Mouse (Mus musculus) embryonic stem cell, embryonic (primary cell): Measurements from ENCODE around the gene Btbd11.

Source experiments
- CTCF ChIA-PET, 4 experiments: fragments of 300-600 bp in 2 of 4; fragments of 350-600 bp in 2 of 4; sonication (Branson Sonifier 250); formaldehyde crosslinking; loops; one replicate each; lab custom pipeline; 2022; ENCODE audit warnings: inconsistent platforms in 2 of 4; lab: Charles Lee
- POLR2A ChIA-PET, 4 experiments: fragments of 300-600 bp in 2 of 4; fragments of 350-600 bp in 2 of 4; sonication (Branson Sonifier 250); formaldehyde crosslinking; loops; one replicate each; lab custom pipeline; 2022; ENCODE audit warnings: antibody characterized with exemption in 4 of 4, inconsistent platforms in 1 of 4; lab: Charles Lee

Btbd11 gene

DNA sequence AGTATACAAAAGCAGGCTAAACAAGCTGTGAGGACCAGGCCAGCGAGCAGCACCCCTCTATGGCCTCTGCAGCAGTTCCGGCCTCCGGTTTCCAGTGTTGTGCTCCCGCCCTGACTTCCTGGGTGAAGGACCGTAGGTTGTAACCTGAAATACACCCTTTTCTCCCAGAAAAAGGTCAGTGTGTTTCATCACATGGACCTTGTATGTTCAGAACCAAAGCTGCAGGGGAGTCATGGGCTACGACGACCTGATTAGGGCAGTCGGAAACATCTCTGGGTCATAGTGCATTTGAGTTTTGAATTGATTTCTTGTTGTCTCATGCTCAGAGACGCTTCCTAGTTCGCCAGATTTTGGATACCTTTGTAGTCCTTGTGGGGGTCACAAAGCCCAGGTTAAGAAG lies 74.1 kb downstream of the Btbd11 start:
- POLR2A ChIA-PET, result interaction anchor here in 3 of 4 experiments (1.0 to 1.3 kb wide), 5 partner anchors 11 to 85 kb away, joined by 3 to 4 read pairs (median 3); no protein-coding TSS in a partner anchor
- CTCF ChIA-PET, result interaction anchor here in 1 of 4 experiments (1.5 kb wide), 1 partner anchor 191 kb away, joined by 3 read pairs; no protein-coding TSS in a partner anchor

DNA sequence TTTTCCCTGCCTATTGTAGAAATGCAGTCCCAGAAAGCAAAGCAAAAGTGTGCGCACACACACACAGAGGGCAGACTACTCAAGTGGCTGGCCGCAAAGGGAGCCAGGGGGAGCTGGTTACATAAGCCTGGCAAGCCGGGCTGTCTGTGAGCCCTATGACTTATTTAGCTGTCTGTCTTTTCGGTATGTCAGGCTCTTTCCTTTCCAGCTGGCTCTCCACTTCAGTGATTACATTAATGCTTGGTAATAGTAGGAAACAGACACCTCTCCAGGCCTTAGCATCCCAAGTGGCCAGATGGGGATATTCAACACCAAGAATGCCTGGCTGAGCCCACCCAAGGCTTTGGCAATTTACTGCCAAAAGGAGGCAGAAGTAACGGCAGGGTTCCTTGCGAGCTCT lies 77.5 kb downstream of the Btbd11 start:
- CTCF ChIA-PET, result interaction anchor here in 1 of 4 experiments (0.6 kb wide), 1 partner anchor 572 kb away, joined by 3 read pairs; no protein-coding TSS in a partner anchor
- POLR2A ChIA-PET, result interaction anchor here in 1 of 4 experiments (0.6 kb wide), 1 partner anchor 22 kb away, joined by 3 read pairs; no protein-coding TSS in a partner anchor

GRCm38 (mm10) chr10:85465516-85466408 lies 79.1 kb downstream of the Btbd11 start:
- POLR2A ChIA-PET, result interaction anchor here in 3 of 4 experiments (1.0 to 3.2 kb wide), 3 partner anchors 74 to 186 kb away, joined by 3 to 22 read pairs (median 4); no protein-coding TSS in a partner anchor
- CTCF ChIA-PET, result no interaction called here

DNA sequence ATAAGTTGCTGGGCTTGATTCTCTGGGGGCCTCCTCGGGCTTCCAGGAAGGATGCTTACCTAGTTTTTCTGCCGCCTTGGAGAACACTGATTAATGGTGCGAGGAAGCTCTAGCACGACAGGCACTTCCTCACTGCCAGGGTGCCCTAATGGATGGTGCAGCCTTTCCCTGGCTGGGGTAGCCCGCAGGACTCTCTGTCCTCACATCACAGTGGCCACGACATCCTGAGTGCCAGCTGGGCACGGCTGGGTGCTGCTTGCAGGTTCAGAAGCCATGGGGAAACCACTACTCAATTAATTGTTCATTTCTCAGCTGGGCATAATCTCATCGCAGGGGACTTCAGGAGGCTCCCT lies 79.8 kb downstream of the Btbd11 start:
- ChIA-PET CTCF (no interaction called here), POLR2A (interaction anchor here in 3 of 4 experiments (1.0 to 3.2 kb wide), 3 partner anchors 73 to 185 kb away, joined by 3 to 22 read pairs (median 4); no protein-coding TSS in a partner anchor)

- POLR2A ChIA-PET, result interaction anchor here in 3 of 4 experiments (0.7 to 3.2 kb wide), 11 partner anchors 11 to 283 kb away, joined by 3 to 22 read pairs (median 4); partner anchors contain the start of genes Btbd11 (in 1 of the 3) and Cry1 (in 1 of the 3)
- CTCF ChIA-PET, result interaction anchor here in 1 of 4 experiments (1.1 kb wide), 1 partner anchor 78 kb away, joined by 3 read pairs; no protein-coding TSS in a partner anchor
Observed at GRCm38 (mm10) chr10:85467393-85467792, 80.8 kb downstream of the Btbd11 start.

- ChIA-PET POLR2A (interaction anchor here in 1 of 4 experiments (2.6 to 3.2 kb wide), 2 partner anchors 28 to 71 kb away, joined by 6 to 22 read pairs; no protein-coding TSS in a partner anchor), CTCF (no interaction called here)
Observed at GRCm38 (mm10) chr10:85468527-85468926, 81.9 kb downstream of the Btbd11 start.

DNA sequence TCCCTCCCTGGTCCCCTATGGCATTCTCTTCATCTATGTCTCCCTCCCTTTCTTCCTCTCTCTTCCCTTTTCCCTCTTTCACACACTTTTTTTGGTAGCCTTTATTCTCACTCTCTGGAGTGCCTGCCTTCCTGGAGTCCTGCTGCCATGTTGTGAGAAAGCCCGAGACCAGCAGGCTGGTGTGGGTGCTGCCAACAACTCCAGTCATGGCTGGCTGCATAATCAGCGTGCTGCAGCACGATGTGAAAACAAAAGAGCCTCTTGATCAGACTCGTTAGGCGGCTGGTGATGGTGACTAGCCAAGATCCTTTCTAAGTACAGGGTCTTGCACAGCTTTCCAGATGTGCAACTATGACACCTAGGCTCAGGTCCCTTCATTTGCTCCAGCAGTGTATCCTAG lies 82.7 kb downstream of the Btbd11 start:
- CTCF ChIA-PET, result no interaction called here
- POLR2A ChIA-PET, result interaction anchor here in 1 of 4 experiments (0.8 to 2.6 kb wide), 2 partner anchors 27 to 71 kb away, joined by 3 to 6 read pairs; no protein-coding TSS in a partner anchor

- ChIA-PET CTCF (interaction anchor here in 1 of 4 experiments (0.8 kb wide), 1 partner anchor 37 kb away, joined by 3 read pairs; no protein-coding TSS in a partner anchor), POLR2A (interaction anchor here in 2 of 4 experiments (0.6 to 4.1 kb wide), 3 partner anchors 50 to 67 kb away, joined by 3 to 30 read pairs (median 13); no protein-coding TSS in a partner anchor)
Observed at GRCm38 (mm10) chr10:85473265-85473664, 86.7 kb downstream of the Btbd11 start.

DNA sequence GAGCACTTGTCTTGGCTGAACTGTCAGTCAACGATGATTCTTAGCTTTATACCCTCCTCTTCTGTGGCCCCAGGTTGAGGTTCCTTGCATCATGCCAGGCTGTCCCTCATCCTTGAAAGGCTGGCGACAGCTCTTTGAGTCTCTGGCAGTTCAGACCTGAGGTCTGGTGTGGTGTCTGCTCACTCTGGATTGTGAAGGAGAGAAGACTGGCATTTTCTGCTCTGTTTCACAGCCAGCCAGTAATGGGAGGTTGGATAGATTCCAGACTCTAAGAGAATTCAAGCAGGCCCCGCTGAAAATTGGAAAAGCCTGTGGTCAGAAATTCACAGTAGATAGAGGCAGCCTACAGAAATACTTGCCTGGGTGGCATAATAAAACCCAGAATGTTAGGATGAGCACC lies 87.3 kb downstream of the Btbd11 start:
- CTCF ChIA-PET, result interaction anchor here in 1 of 4 experiments (0.8 kb wide), 1 partner anchor 37 kb away, joined by 3 read pairs; no protein-coding TSS in a partner anchor

GRCm38 (mm10) chr10:85475642-85476345 lies 89.2 kb downstream of the Btbd11 start:
- POLR2A ChIA-PET, result interaction anchor here in 2 of 4 experiments (3.2 to 4.1 kb wide), 2 partner anchors 64 kb away, joined by 9 to 30 read pairs; no protein-coding TSS in a partner anchor

More for the DNA sequence above, 87.3 kb downstream of the Btbd11 start:
- POLR2A ChIA-PET, result interaction anchor here in 2 of 4 experiments (1.1 to 4.1 kb wide), 3 partner anchors 9 to 66 kb away, joined by 3 to 30 read pairs (median 13); no protein-coding TSS in a partner anchor

GRCm38 (mm10) chr10:85479959-85480625 lies 93.5 kb downstream of the Btbd11 start:
- CTCF ChIA-PET, result interaction anchor here in 1 of 4 experiments (0.7 kb wide), 1 partner anchor 93 kb away, joined by 3 read pairs; no protein-coding TSS in a partner anchor

More at GRCm38 (mm10) chr10:85475642-85476345, 89.2 kb downstream of the Btbd11 start:
- CTCF ChIA-PET, result no interaction called here

DNA sequence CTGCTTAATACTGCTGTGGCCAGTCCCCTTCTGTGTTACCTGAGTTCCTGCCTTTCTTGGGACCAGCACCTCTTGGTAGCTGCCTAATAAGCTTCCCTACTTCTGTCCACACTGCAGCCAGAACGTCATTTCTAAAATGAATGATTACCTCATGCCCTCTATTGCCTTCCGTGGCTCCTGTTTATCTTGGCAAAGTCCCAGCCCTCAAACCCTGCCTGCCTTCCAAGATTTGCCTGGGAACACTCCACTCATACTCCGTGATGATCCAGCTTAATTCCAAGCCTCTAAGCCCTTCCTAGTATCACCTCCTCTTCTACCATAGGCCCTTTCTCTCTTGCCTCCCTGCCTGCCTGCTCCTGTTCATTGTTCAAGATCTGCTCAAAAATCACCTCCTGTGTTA lies 94.5 kb downstream of the Btbd11 start:
- ChIA-PET POLR2A (interaction anchor here in 3 of 4 experiments (0.6 to 4.7 kb wide), 7 partner anchors 32 to 673 kb away, joined by 3 to 36 read pairs (median 5); no protein-coding TSS in a partner anchor), CTCF (no interaction called here)

More at GRCm38 (mm10) chr10:85479959-85480625, 93.5 kb downstream of the Btbd11 start:
- POLR2A ChIA-PET, result interaction anchor here in 3 of 4 experiments (0.6 to 4.7 kb wide), 13 partner anchors 8 to 168 kb away, joined by 3 to 36 read pairs (median 4); partner anchors contain the start of gene Btbd11 (in 2 of the 3)

GRCm38 (mm10) chr10:85482064-85482473 lies 95.5 kb downstream of the Btbd11 start:
- ChIA-PET POLR2A (interaction anchor here (0.6 to 4.7 kb wide), 9 partner anchors 11 to 93 kb away, joined by 3 to 36 read pairs (median 3); no protein-coding TSS in a partner anchor), CTCF (no interaction called here)

GRCm38 (mm10) chr10:85482480-85482879 lies 95.9 kb downstream of the Btbd11 start:
- POLR2A ChIA-PET, result interaction anchor here (0.6 to 4.7 kb wide), 8 partner anchors 10 to 93 kb away, joined by 3 to 36 read pairs (median 4); no protein-coding TSS in a partner anchor

DNA sequence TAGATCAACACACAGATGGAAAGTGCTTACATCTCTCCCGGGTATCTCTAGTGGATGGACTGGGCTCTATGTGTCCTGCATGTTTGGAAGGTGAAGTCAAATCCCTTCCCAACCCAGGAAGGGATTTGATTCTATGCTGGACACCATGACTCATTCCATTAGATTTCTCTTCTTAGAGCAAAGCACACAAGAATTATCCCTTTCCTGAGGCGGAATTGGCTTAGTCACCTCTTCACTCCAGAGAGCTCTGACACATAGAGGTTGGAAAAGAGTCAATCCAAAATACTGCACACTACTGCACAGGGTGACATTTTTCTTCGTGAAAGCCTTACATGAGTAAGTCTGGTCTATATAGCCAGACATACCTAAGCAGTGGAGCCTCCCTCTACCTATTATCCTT lies 99.8 kb downstream of the Btbd11 start:
- CTCF ChIA-PET, result no interaction called here
- POLR2A ChIA-PET, result interaction anchor here (0.6 to 1.2 kb wide), 5 partner anchors 10 to 195 kb away, joined by 3 to 8 read pairs (median 4); no protein-coding TSS in a partner anchor

More at GRCm38 (mm10) chr10:85482480-85482879, 95.9 kb downstream of the Btbd11 start:
- CTCF ChIA-PET, result no interaction called here

- CTCF ChIA-PET, result no interaction called here
- POLR2A ChIA-PET, result interaction anchor here in 2 of 4 experiments (0.7 to 1.5 kb wide), 5 partner anchors 9 to 155 kb away, joined by 3 to 7 read pairs (median 3); no protein-coding TSS in a partner anchor
Observed at GRCm38 (mm10) chr10:85492583-85492982, 106.0 kb downstream of the Btbd11 start.

- CTCF ChIA-PET, result interaction anchor here in 2 of 4 experiments (0.7 to 0.8 kb wide), 2 partner anchors 33 to 63 kb away, joined by 3 read pairs; no protein-coding TSS in a partner anchor
- POLR2A ChIA-PET, result interaction anchor here (0.6 to 3.7 kb wide), 16 partner anchors 8 to 110 kb away, joined by 3 to 12 read pairs (median 4); partner anchors contain the start of gene Btbd11 (in 1 of the 4)
Observed at GRCm38 (mm10) chr10:85496358-85496757, 109.7 kb downstream of the Btbd11 start.
